Mouse (Mus musculus): ENCODE measurements at regions not wholly inside any gene's neighbourhood (a gene's known extent, or its start where the extent isn't known, plus 50 kb on each side); places are given as distances from the start of the nearest gene placed in this dataset.

DNA sequence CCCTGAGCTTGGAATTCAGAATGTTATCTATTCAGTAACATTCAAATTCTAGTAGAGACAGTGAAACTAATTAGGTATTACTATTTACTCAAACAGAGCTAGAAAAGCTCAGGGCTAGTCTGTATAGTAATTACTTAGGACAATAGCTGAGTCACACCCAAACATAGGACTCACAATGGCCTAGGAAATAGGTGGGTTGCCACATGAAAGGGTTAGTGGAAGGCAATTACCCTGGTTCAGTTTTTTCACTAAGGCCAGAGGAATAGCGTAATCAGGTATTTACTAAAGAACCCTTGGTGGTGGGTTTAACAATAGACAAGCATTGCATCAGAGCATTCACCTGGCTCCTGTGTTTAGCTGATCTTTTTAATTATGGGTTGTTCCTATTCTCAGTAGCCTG is 664.7 kb upstream of the Vrk2 start:
- TF ChIP-seq POLR2A (IDR thresholded peaks at IDR 0.05; ENCODE audit: borderline replicate concordance, extremely low read depth, insufficient read depth, insufficient read length, poor library complexity, severe bottlenecking) (no peak), CTCF (IDR thresholded peaks at IDR 0.05; ENCODE audit: borderline replicate concordance, extremely low read depth, insufficient read depth, insufficient read length) (no peak)
